Mouse (Mus musculus): ENCODE results near the gene Rasip1. TPM values are rescaled to one million over a fixed set of nuclear protein-coding genes. Genes with fewer than 3 reads are reported as not detected.

The Rasip1 gene
- polyA plus RNA-seq, 1 experiment from 2014 or later, result 18.5 TPM

GRCm38 (mm10) chr7:45618316-45618715 is 9.0 kb upstream of the Rasip1 start:
- H3K9ac ChIP-seq (ENCODE audit: low read depth, low read length), result no peak overlapping the region
- no peak overlapping the region for H3K4me3 ChIP-seq (ENCODE audit: low read depth, low read length)
- H3K36me3 ChIP-seq (ENCODE audit: control insufficient read depth, insufficient read depth, low read length), result no peaks in the 10 kb centered on the region
- 86% methylated on average over 5 of the region's 5 CpGs for WGBS
- H3K4me2 ChIP-seq (ENCODE audit: low read length), result no peak overlapping the region
- ATAC-seq, result no peak
- no peaks in the 10 kb centered on the region for H3K9me3 ChIP-seq (replicated peaks; ENCODE audit: control insufficient read depth, low read length, poor library complexity, severe bottlenecking)
- H3K27ac ChIP-seq (ENCODE audit: low read length), result no peak overlapping the region
- H3K27me3 ChIP-seq (ENCODE audit: control insufficient read depth, insufficient read depth, low read depth, low read length), result peaks cover 19% of the 10 kb centered on the region
- H3K4me1 ChIP-seq (ENCODE audit: control insufficient read depth, insufficient read depth, low read length), result no peaks in the 10 kb centered on the region

- H3K4me1 ChIP-seq (ENCODE audit: control insufficient read depth, insufficient read depth, low read length), result no peaks in the 10 kb centered on the region
- H3K4me3 ChIP-seq (ENCODE audit: low read depth, low read length), result no peak overlapping the region
- H3K9ac ChIP-seq (ENCODE audit: low read depth, low read length), result no peak overlapping the region
- H3K27me3 ChIP-seq (ENCODE audit: control insufficient read depth, insufficient read depth, low read depth, low read length), result peaks cover 19% of the 10 kb centered on the region
- H3K4me2 ChIP-seq (ENCODE audit: low read length), result no peak overlapping the region
- H3K36me3 ChIP-seq (ENCODE audit: control insufficient read depth, insufficient read depth, low read length), result no peaks in the 10 kb centered on the region
- WGBS, result 90% methylated on average over 5 of the region's 5 CpGs
- no peak for ATAC-seq
- no peaks in the 10 kb centered on the region for H3K9me3 ChIP-seq (replicated peaks; ENCODE audit: control insufficient read depth, low read length, poor library complexity, severe bottlenecking)
- no peak overlapping the region for H3K27ac ChIP-seq (ENCODE audit: low read length)
These were observed 7.7 kb upstream of the Rasip1 start for GRCm38 (mm10) chr7:45619592-45619991.

- Histone ChIP-seq H3K4me3 (ENCODE audit: low read depth, low read length) (no peak within 1 kb of the TSS), H3K27ac (ENCODE audit: low read length) (no peak within 1 kb of the TSS), H3K4me1 (ENCODE audit: control insufficient read depth, insufficient read depth, low read length) (no peaks in the 10 kb centered on the region), H3K9me3 (replicated peaks; ENCODE audit: control insufficient read depth, low read length, poor library complexity, severe bottlenecking) (no peaks in the 10 kb centered on the region), H3K9ac (ENCODE audit: low read depth, low read length) (no peak within 1 kb of the TSS), H3K36me3 (ENCODE audit: control insufficient read depth, insufficient read depth, low read length) (no peaks in the 10 kb centered on the region), H3K4me2 (ENCODE audit: low read length) (no peak within 1 kb of the TSS; the same call in 1 of the 2 replicates), H3K27me3 (ENCODE audit: control insufficient read depth, insufficient read depth, low read depth, low read length) (peaks cover 19% of the 10 kb centered on the region)
- no peak for ATAC-seq
- WGBS, result 29% methylated on average over 9 of the region's 9 CpGs
These were observed 5.8 kb upstream of the Rasip1 start, which contains the start of gene Izumo1 for GRCm38 (mm10) chr7:45621443-45621842. Gene Izumo1 (plus strand): TSS chr7:45621811.

GRCm38 (mm10) chr7:45623507-45623906 is 3.8 kb upstream of the Rasip1 start:
- no peak overlapping the region for H3K9ac ChIP-seq (ENCODE audit: low read depth, low read length)
- H3K4me2 ChIP-seq (ENCODE audit: low read length), result no peak overlapping the region
- H3K9me3 ChIP-seq (replicated peaks; ENCODE audit: control insufficient read depth, low read length, poor library complexity, severe bottlenecking), result no peaks in the 10 kb centered on the region
- peaks cover 8% of the 10 kb centered on the region; the same call in 1 of the 2 replicates for H3K4me1 ChIP-seq (ENCODE audit: control insufficient read depth, insufficient read depth, low read length)
- WGBS, result 93% methylated on average over 11 of the region's 11 CpGs
- H3K36me3 ChIP-seq (ENCODE audit: control insufficient read depth, insufficient read depth, low read length), result no peaks in the 10 kb centered on the region
- no peak overlapping the region for H3K27ac ChIP-seq (ENCODE audit: low read length)
- no peak for ATAC-seq
- H3K4me3 ChIP-seq (ENCODE audit: low read depth, low read length), result no peak overlapping the region
- H3K27me3 ChIP-seq (ENCODE audit: control insufficient read depth, insufficient read depth, low read depth, low read length), result peaks cover 4% of the 10 kb centered on the region

GRCm38 (mm10) chr7:45624718-45625117 is 2.6 kb upstream of the Rasip1 start:
- no peaks in the 10 kb centered on the region for H3K36me3 ChIP-seq (ENCODE audit: control insufficient read depth, insufficient read depth, low read length)
- H3K9ac ChIP-seq (ENCODE audit: low read depth, low read length), result no peak overlapping the region
- peaks cover 8% of the 10 kb centered on the region; the same call in 1 of the 2 replicates for H3K4me1 ChIP-seq (ENCODE audit: control insufficient read depth, insufficient read depth, low read length)
- no peaks in the 10 kb centered on the region for H3K9me3 ChIP-seq (replicated peaks; ENCODE audit: control insufficient read depth, low read length, poor library complexity, severe bottlenecking)
- no peak for ATAC-seq
- no peak overlapping the region for H3K4me3 ChIP-seq (ENCODE audit: low read depth, low read length)
- H3K27me3 ChIP-seq (ENCODE audit: control insufficient read depth, insufficient read depth, low read depth, low read length), result no peaks in the 10 kb centered on the region; the same call in 1 of the 2 replicates
- no peak overlapping the region for H3K27ac ChIP-seq (ENCODE audit: low read length)
- H3K4me2 ChIP-seq (ENCODE audit: low read length), result no peak overlapping the region
- WGBS, result 90% methylated on average over 3 of the region's 3 CpGs

- Histone ChIP-seq H3K27ac (ENCODE audit: low read length) (no peak overlapping the region), H3K4me3 (ENCODE audit: low read depth, low read length) (no peak overlapping the region), H3K27me3 (ENCODE audit: control insufficient read depth, insufficient read depth, low read depth, low read length) (no peaks in the 10 kb centered on the region), H3K4me2 (ENCODE audit: low read length) (no peak overlapping the region), H3K9me3 (replicated peaks; ENCODE audit: control insufficient read depth, low read length, poor library complexity, severe bottlenecking) (no peaks in the 10 kb centered on the region), H3K36me3 (ENCODE audit: control insufficient read depth, insufficient read depth, low read length) (no peaks in the 10 kb centered on the region), H3K9ac (ENCODE audit: low read depth, low read length) (no peak overlapping the region), H3K4me1 (ENCODE audit: control insufficient read depth, insufficient read depth, low read length) (peaks cover 8% of the 10 kb centered on the region; the same call in 1 of the 2 replicates)
- WGBS, result 87% methylated on average over 8 of the region's 8 CpGs
- no peak for ATAC-seq
These were observed 1.8 kb upstream of the Rasip1 start for GRCm38 (mm10) chr7:45625481-45625880.

- H3K4me3 ChIP-seq (ENCODE audit: low read depth, low read length), result no peak overlapping the region
- no peaks in the 10 kb centered on the region for H3K36me3 ChIP-seq (ENCODE audit: control insufficient read depth, insufficient read depth, low read length)
- H3K4me1 ChIP-seq (ENCODE audit: control insufficient read depth, insufficient read depth, low read length), result peaks cover 8% of the 10 kb centered on the region; the same call in 1 of the 2 replicates
- no peak for ATAC-seq
- H3K27ac ChIP-seq (ENCODE audit: low read length), result no peak overlapping the region
- H3K9ac ChIP-seq (ENCODE audit: low read depth, low read length), result no peak overlapping the region
- no peaks in the 10 kb centered on the region; the same call in 1 of the 2 replicates for H3K27me3 ChIP-seq (ENCODE audit: control insufficient read depth, insufficient read depth, low read depth, low read length)
- 89% methylated on average over 7 of the region's 7 CpGs for WGBS
- no peak overlapping the region for H3K4me2 ChIP-seq (ENCODE audit: low read length)
- H3K9me3 ChIP-seq (replicated peaks; ENCODE audit: control insufficient read depth, low read length, poor library complexity, severe bottlenecking), result no peaks in the 10 kb centered on the region
These were observed 664 bp upstream of the Rasip1 start for GRCm38 (mm10) chr7:45626571-45627076.

GRCm38 (mm10) chr7:45628364-45629294 is 1.3 kb downstream of the Rasip1 start:
- Histone ChIP-seq H3K4me1 (ENCODE audit: control insufficient read depth, insufficient read depth, low read length) (peaks cover 11% of the 10 kb centered on the region; the same call in 1 of the 2 replicates), H3K4me2 (ENCODE audit: low read length) (peak overlapping the region; percentile 90), H3K27ac (ENCODE audit: low read length) (peak overlapping the region; percentile 93), H3K9me3 (replicated peaks; ENCODE audit: control insufficient read depth, low read length, poor library complexity, severe bottlenecking) (no peaks in the 10 kb centered on the region), H3K27me3 (ENCODE audit: control insufficient read depth, insufficient read depth, low read depth, low read length) (peaks cover 2% of the 10 kb centered on the region), H3K9ac (ENCODE audit: low read depth, low read length) (peak overlapping the region; percentile 92), H3K36me3 (ENCODE audit: control insufficient read depth, insufficient read depth, low read length) (no peaks in the 10 kb centered on the region; the same call in 1 of the 2 replicates), H3K4me3 (ENCODE audit: low read depth, low read length) (peak overlapping the region; percentile 61)
- WGBS, result under 1% methylated on average over 104 of the region's 105 CpGs
- ATAC-seq, result peak; percentile 89

Measured in midbrain, embryonic 16.5 days (tissue).